Mouse (Mus musculus): ENCODE data around the gene Pdxk.
A peak's percentile ranks its signal among the peaks of the same experiment; 100 is the strongest.

Pdxk gene

DNA sequence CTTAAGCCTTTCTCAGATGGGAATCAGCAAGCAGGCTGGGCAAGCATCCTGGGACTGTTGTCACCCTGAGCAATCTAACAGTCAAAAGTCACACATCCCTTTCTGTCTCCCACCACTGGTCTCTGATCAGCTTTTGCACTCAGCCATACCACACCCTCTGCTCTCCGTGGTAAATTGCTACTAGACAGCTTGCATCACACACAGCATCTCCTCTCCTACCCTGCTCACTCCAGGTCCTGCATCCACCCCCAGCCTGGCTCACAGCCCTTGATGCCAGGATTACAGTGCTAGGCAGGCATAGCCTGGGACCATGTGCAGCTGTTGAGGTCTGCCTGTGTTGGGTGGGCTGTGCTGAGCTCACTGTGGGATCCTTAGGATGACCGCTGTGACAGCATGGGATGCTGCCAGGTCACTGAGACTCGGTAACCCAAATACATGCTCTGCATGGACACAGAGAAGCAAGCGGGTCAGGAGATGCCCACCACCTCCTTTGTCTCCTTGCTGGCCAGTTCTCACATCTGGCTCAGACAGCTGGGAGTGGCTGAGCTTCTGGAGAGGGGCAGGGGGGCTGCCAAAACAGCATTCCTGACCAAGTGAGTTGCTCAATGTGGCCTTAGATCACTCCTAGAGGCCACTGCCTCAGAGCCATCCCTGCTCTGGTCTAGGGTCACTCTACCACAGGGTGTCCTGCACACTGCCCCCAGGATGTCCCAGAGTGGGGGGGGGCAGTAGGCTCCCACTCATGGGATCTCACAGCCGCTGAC lies 6.2 kb downstream of the Pdxk start:
- DNase-seq: no peak

DNA sequence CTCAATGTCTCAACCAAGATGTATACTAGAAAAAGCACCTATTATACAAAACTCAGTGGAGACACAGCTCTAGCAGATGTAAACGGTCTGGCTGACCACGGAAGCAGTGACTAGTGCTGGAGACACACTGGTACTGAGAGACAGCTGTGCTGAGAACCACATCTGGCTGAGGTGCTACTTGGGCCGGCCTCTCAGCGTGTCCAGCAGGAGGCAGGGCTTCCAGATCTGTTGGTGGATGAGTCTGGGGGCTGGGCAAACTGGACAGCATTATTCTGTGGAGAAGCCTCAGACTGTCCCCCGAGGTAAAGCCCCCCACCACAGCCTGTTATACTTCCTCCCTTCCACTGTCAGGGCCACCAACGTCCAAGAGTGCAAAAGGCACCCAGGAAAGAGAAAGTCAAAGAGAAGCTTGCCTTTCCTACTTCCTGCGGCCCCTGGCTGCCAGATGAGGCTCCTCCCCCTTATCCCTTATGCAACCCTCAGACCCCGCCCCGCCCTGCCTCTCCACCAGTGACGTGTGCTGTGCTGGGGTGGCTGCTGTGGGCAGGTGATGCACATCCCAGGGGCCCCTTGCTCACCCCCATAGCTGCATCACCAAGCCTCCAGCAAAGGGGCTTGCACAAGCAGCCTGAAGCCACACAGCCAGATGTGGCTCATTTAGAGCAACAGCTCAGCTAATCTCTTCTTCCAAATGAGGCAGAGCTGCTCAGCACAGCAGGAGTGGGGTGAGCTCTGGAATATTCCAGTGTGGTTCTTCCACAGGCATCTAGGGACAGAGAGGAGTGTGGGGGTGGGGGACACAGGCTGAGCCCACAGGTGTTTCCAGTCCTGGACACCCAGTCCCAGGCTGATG lies 7.1 kb downstream of the Pdxk start:
- DNase-seq: peak; percentile 45

DNA sequence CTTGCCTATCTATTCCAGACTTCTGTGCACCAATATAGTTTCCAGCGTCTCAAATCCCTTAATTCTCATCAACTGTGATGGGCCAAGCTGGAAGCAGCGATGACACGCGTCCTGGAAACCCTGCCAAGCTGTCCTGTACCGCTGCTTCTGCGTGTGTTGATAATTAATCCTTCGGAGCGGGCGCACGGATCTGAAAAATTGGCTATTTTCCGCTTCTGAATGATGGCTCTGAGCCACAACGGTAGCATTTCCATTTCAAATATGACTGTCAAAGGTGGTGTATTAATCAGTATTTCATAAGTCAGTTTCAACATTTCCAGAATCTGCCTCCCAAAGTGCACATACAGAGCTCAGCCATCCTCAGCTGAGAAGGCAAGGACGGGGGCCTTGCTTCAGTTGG lies 8.1 kb downstream of the Pdxk start:
- DNase-seq: no peak

DNA sequence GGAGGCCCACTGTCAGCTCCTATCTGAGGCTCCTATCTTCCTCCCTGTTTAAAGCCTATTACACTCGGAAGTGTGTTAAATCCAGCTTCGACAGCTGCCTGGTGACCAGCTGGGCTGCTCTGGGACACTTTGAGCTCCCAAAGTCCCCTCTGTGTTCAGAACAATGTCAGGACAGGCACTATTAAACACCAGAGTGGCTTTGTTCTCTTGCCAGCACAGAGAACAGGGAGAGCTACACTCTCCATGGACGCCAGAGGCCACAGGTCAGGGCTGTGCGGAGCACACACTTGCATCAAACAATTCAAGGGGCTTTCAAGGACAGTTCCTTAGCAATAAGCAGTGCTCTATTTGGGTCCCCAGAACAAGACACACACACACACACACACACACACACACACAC lies 12.1 kb downstream of the Pdxk start:
- DNase-seq: no peak

DNA sequence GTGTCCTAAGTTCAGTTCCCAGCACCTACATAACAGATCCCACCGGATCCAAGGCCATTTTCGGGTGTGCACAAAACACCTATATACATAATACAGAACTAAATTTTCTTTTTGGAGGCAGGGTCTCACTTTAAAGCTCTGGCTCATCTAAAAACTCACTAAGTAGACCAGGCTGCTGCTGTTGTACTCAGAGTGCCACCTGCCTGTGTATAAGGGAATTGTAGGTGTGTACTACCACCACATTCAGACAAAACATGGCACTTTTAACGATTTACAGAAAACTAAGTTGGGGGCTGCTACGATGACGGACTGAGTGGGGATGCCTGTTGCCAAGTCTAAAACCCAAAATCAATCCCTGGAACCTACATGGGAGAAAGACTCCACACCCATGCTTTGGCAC lies 14.0 kb downstream of the Pdxk start:
- DNase-seq: no peak

DNA sequence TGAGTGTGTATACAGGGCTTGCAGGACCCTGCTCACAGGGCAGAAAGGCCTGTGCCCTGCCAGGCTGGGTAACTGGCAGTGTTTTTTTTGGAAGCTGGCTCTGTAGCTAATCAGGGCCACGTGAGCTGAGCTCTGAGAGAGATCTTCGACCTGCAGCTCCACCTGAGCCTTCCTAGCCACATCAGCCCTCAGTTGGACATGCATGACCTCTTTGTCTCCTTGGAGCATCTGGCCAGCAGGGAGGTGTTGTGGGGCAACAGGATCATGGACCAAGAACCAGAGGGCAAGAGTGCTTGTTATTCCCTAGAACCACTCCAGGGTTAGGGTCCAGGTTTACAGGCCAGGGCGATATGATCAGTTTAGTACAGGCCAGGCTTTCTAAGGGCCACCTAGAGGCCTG lies 17.4 kb downstream of the Pdxk start:
- DNase-seq: no peak

DNA sequence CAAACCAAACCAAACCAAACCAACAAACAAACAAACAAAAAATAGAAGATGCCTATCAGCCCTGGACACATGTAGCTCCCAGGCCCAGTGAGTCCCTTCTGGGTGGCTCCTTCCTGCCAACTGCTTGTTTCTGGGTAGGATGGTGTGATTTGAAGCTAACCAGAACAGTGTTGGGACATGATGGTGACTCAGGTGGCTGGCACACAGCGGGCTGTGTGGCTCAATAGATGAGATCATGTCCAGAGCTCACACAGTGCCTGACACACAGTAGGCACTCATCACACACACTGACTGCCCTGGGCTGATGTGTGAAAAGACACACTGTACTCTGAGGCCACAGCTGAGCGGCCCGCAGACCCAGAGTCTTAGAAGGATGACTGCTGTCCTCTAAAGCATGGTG lies 18.6 kb downstream of the Pdxk start:
- no peak for DNase-seq

DNA sequence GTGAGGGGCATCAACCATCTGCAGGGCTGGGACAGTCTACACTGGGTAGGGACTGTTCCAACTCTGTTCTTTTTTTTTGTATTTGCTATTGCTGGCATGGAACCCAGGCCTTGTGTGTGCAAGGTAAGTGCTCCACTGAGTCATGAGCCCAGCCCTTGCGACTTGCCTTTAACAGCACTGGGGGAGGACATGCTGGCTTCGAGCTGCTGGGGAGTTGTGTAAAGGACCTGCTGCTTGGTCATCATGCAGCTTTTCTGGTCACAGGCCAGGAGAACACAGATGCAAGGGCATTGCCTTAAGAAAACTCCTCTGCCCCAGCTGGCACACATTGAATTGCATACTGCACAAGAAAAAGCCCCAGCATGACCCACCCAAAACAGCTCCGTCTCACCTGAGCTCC lies 22.5 kb downstream of the Pdxk start:
- no peak for DNase-seq

DNA sequence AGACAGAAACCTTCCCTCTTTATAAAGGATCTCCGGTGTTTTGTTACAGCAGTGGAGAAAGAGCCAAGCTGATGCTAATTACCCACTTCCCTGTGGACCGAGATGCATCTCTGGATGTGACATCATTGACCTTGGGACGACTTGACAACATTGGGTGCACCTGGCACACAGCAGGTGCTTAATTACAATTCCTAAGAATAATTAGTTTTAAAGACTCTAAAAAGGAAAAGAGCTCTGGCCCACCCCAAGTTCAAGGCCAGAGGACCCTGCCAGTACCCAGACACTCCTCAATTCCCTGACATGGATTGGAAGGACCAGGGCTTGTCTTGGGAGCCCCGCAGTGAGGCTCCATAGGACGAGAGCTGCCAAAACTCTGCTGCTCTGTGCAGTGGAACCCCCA lies 23.2 kb downstream of the Pdxk start:
- DNase-seq: no peak

DNA sequence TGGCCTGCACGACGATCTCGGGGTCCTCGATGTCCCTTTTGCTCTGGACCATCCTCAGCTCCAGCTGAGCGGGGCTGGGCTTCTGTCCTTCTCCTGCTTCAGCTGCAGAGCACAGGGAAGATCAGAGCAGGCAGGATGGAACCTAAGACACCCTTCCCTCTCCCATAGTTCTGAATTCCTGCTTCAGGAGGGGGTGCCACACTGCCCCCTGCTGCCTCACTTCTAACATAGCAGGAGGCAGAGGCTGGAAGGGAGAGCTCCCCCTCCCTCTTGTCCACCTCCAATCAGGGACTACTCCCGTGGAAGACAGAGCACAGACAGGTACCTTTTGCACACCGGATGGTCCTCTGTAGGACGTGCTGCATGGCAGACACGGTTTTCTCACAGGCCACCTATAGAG lies 24.0 kb downstream of the Pdxk start:
- peak; percentile 43 for DNase-seq

DNA sequence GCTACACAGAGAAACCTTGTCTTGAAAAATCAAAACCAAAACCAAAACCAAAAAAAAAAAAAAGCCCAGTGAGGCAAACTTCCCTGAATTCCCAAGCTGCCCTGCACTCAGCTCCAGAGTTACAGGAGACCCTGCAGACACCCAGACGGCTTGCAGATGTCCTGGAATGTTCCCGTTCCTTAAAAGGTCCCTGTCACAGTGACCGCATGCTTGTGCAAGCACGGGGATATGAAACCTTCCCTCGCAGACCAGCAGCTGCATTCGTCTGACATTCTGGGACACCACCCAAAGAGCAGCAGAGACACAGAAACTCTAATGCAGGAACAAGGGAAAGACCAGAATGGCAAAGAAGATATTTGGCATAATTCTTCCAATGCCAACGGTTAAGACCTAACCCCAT lies 24.8 kb downstream of the Pdxk start:
- DNase-seq: no peak

DNA sequence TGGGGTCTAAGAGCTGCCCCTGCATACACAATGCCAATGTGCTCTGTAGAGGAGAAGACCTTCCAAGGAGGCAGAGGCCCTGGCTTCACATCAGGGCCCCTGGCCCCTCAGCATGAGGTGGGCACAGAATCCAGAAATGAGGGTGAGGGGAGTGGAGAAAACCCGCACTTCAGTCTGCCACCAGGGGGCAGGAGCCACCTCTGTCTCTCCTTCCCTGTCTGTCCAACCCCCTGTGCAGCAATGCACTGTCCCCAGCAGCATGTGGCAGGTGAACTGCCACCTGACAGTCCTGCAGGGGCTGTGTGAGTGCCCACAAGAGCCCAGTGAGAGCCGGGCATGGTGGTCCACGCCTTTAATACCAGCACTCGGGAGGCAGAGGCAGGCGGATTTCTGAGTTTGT lies 25.2 kb downstream of the Pdxk start:
- peak; percentile 39 for DNase-seq

DNA sequence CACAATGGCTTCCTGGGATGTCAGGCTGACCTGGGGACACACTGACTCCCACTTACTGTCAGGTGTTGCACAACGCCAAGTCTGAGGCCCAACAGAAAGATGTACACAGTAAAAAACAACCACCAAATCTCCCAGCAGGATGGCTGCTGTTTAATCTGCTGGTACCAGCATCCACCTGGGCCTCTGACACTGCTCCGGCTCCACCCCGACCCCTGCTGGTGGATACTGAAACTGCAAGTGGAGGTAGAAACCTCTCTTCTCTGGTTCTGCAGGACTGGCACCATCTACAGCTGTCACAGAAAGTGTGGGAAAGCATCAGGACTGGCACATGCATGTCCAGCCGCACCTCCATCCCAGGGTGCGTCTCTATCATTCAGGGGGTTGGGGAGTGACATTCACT lies 26.7 kb downstream of the Pdxk start:
- peak; percentile 88 for DNase-seq

DNA sequence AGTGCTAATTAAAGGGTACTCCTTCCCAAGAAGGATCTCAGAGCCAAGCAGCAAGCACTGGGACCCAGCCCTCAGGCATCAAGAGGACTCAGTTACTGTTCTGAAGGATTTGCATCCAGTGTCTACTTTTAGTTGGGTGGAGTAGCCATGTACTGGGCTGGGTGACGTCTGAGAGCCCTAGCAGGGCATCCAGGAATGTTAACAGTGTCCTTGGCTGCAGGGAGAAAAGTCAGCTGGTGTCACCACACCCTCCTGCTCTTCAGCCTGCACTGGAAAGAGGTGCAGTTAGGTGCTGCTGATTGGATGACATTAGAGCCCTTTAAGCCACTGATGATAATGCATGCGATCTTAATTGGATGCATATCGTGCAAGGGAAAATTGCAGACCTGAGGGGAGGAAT lies 31.9 kb downstream of the Pdxk start:
- no peak for DNase-seq

DNA sequence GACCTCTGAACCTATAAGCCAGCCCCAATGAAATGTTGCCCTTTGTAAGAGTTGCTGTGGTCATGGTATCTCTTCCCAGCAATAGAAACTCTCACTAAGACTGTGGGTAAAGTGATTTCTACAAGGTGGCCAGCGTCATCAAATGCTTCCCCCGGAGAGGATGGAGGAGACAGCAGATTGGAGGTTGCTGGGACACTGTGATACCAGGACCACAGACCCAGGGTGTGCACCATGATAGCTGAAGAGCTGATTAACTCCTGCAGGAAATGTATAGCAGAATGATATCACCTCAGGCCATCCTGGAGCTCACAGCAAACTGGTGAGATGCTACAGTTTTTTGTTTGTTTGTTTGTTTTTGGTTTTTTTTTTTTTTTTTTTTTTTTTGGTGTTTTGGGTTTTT lies 35.0 kb downstream of the Pdxk start:
- DNase-seq: no peak

DNA sequence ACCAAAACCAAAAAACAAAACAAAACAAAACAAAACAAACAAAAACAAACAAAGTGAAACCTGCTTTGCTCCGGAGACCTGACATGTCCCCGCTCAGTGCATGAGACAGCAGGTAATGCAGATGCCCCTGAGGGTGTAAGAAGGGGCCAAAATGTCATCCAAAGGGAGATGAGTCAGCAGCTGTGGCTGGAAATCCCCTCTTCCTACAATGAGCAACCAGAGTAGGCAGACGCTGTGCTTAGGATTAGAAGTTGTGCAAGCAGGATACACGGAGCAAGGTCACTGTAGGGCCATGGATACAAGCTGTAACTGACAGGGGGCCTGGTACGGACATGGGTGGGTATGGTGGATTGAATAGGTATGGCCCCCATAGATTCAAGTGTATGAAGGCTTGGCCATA lies 35.6 kb downstream of the Pdxk start:
- DNase-seq: no peak

DNA sequence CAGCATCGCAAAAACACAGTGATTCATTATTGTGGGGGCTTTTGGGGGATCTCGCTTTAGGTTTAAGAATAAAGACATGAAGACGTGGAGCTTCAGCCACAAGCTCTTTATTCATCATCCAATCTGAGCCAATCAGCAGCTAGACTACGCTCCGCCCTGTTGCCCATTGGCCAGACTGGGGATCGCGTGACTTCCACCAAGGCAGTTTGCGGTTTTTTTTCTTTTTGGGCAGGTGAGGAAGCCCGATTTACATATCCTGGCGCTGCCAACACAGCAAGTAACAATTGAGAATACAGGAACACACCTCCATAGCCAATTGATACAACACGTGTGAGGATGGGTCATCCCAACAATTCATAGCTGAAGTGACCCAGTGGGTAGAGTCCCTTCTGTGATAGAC lies 36.7 kb downstream of the Pdxk start:
- no peak for DNase-seq

DNA sequence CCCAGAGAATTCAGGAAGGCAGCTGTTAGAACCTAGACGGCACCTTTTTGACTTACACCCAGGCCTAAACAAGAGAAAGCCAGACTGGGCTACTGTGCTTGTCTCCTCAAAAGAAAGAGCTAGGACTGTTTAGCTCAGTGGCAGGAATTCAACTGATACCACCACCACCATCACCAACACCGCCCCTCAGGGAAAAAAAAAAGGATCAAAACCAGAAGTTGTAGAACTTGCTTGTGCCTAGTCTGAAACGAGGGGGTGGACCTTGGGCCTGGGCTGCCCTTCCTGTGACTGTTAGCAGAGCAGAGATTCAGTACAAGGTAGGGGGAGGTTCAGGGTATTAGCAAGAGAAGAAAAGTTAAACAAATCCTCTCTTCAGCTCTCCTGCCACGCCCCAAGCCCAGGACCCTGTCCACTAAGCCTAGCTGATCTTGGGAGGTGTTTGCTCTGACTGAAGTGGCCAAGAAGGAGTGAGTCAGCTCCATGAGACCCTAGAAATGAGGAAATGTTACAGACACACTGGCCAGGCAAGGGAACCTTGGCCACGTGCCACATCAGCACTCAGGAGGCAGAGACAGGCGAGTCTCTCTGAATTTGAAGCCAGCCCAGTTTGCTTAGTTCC lies 38.5 kb downstream of the Pdxk start:
- no peak for DNase-seq

DNA sequence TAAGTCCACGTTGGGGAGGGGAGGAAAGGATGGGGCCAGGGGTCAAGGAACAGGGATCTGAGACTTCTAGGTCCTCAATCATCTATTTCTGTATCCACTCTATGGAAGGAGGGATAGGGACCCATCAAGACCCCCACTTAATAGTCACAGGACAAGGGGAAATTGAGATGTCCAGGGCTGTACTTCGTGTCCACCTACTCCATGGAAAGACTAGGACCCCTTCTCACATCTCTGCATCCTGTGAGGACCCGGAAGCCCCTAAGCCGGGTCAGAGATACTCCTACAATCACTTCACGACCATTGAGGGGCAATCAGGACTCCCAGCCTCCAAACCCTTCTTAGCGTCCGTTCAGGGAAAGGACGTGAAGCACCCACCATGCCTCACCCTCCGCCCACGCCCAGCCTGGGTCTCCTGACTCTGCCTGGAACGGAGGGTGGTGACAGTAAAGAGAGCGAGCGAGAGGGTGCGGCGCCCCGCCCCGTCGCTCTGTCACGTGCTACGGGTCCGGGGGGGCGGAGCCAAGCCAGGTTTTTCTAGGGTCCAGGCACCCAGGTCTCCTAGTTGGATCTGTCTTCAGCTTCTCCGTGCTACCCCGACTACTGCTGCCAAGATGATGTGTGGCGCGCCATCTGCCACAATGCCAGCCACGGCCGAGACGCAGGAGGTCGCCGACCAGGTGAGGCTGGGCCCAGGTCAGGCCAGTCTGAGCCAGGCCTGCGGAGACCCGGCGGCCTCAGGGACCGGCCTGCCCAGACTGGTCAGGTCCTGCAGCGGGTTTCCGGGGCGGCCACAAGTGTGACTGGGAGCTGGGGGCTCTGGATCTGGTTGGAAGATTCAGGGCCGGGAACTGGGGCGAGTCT lies 39.4 kb downstream of the Pdxk start, which contains the start of gene Cstb:
TSS of gene Cstb (plus strand) at position 489 of the 861 bp plus-strand sequence.
- peak; percentile 84 for DNase-seq

DNA sequence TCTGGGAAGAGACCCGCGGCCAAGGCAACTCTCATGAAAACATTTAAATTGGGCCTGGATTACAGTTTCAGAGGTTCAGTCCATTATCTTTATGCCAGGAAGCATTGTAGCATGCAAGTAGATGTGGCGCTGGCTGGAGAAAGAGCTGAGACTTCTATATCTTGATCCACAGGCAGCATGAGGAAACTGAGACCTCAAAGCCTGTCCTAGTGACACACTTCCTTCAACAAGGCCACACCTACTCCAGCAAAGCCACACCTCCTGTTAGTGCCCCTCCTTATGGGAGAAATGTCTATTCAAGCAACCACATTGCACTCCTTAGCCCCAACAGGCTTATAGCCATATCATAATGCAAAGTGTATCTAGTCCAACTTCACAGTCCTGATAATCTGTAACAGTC lies 42.2 kb downstream of the Pdxk start:
- no peak for DNase-seq

DNA sequence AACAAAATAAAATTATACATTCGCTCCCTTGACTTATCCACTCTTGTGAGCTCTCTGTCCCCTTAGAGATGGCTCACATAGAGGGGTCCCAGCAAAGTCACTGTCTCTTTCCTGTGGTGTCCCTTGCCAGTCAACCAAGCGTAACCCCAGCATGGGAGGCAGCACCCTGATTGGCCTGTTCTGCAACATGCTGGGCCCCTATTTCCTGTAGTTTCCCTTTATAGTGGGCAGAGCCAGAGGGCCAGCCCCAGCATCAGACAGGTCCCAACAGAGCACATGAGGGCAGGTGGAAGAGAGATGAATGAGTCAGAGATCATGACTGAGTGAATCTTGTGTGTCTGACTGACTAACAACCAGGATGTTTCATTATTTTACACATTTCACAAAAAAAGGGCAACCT lies 43.8 kb downstream of the Pdxk start:
- DNase-seq: no peak

DNA sequence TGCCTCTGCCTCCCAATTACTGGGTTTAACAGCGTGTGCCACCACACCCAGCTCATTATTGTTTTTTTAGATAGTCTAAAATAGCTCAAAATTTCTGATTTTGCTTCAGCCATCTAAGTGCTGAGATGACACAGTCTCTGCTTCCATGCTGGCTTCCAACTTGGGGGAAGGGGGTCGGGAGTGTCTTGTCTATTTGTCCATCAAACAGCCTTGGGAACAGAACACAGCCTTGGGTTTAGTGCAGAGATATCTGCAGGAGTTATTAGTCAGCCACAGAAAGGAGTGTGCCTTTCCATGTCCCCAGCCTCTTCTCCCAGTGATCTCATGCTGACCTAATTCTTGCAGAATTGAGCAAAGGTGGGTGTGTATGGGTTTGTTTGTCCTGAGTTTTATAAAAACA lies 46.0 kb downstream of the Pdxk start:
- DNase-seq: no peak

DNA sequence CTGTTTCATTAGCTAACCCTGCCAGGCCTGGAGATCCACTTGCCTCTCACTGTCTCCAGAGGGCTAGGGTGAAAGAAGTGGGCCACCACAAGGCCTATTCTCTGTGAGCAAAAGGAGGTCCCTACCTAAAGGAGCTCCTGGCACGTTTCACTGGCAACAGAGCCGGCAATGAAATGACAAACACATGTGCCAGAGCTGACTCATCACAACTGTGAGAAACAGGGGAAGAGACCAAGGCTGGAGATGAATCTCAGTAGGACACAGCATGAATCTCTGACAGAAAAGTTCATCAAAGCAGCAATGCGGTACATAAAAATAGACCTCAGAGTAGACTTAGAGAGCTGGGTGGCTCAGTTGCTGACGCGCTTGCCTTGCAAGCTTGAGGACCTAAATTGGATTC lies 46.9 kb downstream of the Pdxk start:
- no peak for DNase-seq
